Mouse (Mus musculus) erythroblast, embryonic 14.5 days (primary cell): ENCODE results near the gene Fam72a.

Source experiments
- GATA1 ChIP-seq: IDR thresholded peaks from 2 replicates; pipeline ENCODE4 v1.6.1; 2012; ENCODE audit warnings: low read length, inconsistent platforms, mixed read lengths
- TAL1 ChIP-seq: IDR thresholded peaks from 3 replicates; pipeline ENCODE4 v1.6.1; 2012; ENCODE audit warnings: low read length, inconsistent platforms, mixed read lengths

DNA sequence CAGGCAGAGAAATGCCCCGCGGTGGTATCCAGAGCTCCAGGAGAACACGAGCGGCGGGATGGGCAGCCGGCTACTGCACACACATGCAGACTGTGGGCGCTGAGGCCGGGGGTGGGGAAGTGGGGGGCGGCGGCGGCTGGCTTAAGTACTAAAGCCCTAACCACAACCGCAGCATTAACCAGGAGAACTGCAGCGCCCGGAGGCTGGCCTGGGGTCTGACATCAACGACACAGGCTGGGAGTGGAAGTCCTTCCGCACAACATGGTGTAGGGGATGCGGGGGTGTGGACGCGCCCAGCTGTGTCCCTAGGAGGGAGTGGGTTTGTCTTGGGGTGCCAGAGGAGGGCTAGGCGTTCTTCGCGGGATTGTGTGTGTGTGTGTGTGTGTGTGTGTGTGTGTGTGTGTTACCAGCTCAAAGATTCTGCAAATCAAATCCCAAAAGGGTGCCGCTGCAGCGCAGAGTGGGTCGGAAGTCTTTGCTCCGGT lies 2.6 kb upstream of the Fam72a start:
- TF ChIP-seq GATA1 (no peak), TAL1 (no peak)
